Mouse (Mus musculus): ENCODE measurements around the gene Scn8a. TPM values are rescaled to one million over a fixed set of nuclear protein-coding genes. Genes with fewer than 3 reads are reported as not detected.

The Scn8a gene
- polyA plus RNA-seq, 1 experiment from 2014 or later = 0.59 TPM

DNA sequence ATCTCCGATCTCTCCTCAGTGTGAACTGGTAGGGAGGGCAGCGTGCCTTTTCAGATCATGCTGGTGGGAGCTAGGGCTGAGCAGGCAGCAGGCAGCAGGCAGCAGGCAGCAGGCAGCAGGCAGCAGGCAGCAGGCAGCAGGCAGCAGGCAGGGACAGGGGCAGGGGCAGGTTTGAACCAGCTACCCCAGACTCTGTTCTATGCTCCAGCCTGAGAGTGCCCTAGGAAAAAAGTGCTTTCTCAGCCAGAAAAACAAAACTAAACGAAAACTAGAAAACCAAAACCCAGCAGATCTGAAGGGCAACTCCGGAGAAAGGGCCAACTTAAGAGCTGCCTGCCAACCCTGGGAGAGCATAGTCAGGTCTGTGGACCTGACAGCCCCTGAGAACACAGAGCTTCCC, 199.0 kb downstream of the Scn8a start:
- 77% methylated on average over 4 of the region's 4 CpGs for WGBS
- no peak overlapping the region for H3K4me2 ChIP-seq (replicated peaks; ENCODE audit: low read depth)
- H3K27ac ChIP-seq (ENCODE audit: low read depth, low read length) = no peak overlapping the region
- no peak overlapping the region for H3K4me3 ChIP-seq (ENCODE audit: low read depth, low read length)
- 0 out of 2 replicates have a peak, but pooled peaks cover 10% of the 10 kb centered on the region for H3K4me1 ChIP-seq (replicated peaks; ENCODE audit: control insufficient read depth, insufficient read depth, low read length)
- no peaks in the 10 kb centered on the region for H3K36me3 ChIP-seq (ENCODE audit: control insufficient read depth, insufficient read depth)
- no peak for ATAC-seq
- no peaks in the 10 kb centered on the region for H3K9me3 ChIP-seq (ENCODE audit: control insufficient read depth)
- H3K27me3 ChIP-seq (replicated peaks; ENCODE audit: control insufficient read depth, insufficient read depth, low read length) = no peaks in the 10 kb centered on the region
- no peak for TF ChIP-seq CTCF (IDR thresholded peaks at IDR 0.05; ENCODE audit: low read depth)
- no peak overlapping the region for H3K9ac ChIP-seq (ENCODE audit: low read depth, low read length)

DNA sequence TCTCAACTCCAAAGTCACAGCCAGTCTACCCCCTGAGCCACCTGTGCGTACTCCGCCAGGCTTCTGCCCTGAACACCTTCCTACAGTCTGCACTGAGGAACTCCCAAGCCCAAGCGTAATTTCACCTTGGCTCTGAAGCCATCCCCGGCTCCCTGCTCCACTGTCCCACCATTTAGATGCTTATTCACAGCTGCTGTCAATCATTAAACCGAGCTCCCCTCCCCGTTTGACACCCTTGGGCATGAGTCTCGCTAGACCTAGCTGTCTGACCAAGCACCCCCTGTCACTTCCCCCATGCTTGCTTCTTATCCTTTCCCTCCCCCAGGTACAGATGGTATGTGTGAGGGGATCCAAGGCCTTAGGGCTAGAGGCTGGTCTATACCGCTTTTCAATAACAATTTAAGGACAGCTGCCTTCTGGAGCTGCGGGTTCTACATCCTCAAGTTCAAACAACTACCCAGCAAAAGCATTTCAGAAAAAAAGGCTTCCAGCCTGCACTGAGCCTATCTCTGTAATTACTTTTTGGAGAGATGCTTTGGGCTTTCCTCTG, 200.1 kb downstream of the Scn8a start:
- no peak for TF ChIP-seq CTCF (IDR thresholded peaks at IDR 0.05; ENCODE audit: low read depth)
- no peak for ATAC-seq
- Histone ChIP-seq H3K4me1 (replicated peaks; ENCODE audit: control insufficient read depth, insufficient read depth, low read length) (0 out of 2 replicates have a peak, but pooled peaks cover 10% of the 10 kb centered on the region), H3K27ac (ENCODE audit: low read depth, low read length) (no peak overlapping the region), H3K4me3 (ENCODE audit: low read depth, low read length) (no peak overlapping the region), H3K27me3 (replicated peaks; ENCODE audit: control insufficient read depth, insufficient read depth, low read length) (no peaks in the 10 kb centered on the region), H3K9ac (ENCODE audit: low read depth, low read length) (no peak overlapping the region), H3K4me2 (replicated peaks; ENCODE audit: low read depth) (no peak overlapping the region), H3K9me3 (ENCODE audit: control insufficient read depth) (no peaks in the 10 kb centered on the region), H3K36me3 (ENCODE audit: control insufficient read depth, insufficient read depth) (no peaks in the 10 kb centered on the region)
- WGBS = 44% methylated on average over 9 of the region's 9 CpGs

DNA sequence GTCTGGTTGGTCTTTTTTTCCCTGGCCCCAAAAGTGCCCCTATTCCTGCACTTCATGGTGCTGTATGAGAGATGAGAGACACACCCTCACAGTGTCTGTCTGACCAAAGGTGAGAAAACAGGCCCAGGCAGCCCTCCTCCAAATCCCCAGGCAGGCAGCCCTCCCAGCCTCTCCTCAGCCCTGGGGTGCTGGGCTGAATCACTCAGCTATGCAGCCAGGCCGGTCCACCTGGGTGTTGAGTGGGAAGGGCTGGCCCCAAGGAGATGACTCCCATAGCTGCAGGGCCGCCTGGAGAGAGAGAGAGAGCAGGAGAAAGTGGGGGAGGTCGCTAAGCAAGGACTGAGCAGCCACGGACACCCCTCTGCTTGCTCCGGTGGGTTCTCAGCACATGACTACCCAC, 201.1 kb downstream of the Scn8a start:
- Histone ChIP-seq H3K27ac (ENCODE audit: low read depth, low read length) (no peak overlapping the region), H3K9ac (ENCODE audit: low read depth, low read length) (no peak overlapping the region), H3K4me3 (ENCODE audit: low read depth, low read length) (no peak overlapping the region), H3K4me2 (replicated peaks; ENCODE audit: low read depth) (no peak overlapping the region), H3K27me3 (replicated peaks; ENCODE audit: control insufficient read depth, insufficient read depth, low read length) (no peaks in the 10 kb centered on the region), H3K4me1 (replicated peaks; ENCODE audit: control insufficient read depth, insufficient read depth, low read length) (0 out of 2 replicates have a peak, but pooled peaks cover 10% of the 10 kb centered on the region), H3K36me3 (ENCODE audit: control insufficient read depth, insufficient read depth) (no peaks in the 10 kb centered on the region), H3K9me3 (ENCODE audit: control insufficient read depth) (no peaks in the 10 kb centered on the region)
- peak; percentile 29; the same call in 1 of the 2 replicates for ATAC-seq
- 27% methylated on average over 5 of the region's 5 CpGs for WGBS
- TF ChIP-seq CTCF (IDR thresholded peaks at IDR 0.05; ENCODE audit: low read depth) = no peak

DNA sequence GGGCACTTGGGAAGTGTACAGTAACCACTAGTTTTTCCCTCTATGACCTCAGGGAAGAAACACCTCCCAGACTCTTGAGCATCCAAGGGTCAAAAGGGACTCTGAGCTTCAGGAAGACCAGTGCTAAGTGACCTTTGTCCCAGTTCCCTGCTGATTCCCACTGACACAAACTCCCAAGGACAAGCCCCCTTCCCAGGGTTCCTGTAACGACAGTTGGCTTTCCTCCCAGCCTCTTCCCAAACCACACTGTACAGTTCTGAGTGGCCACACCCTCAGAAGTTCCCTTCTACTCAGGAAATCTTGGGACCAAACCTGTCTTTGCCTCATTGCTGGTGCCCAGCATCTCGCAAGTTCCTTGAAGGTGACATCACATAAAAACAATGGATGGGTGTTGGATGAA, 203.1 kb downstream of the Scn8a start:
- Histone ChIP-seq H3K9me3 (ENCODE audit: control insufficient read depth) (no peaks in the 10 kb centered on the region), H3K36me3 (ENCODE audit: control insufficient read depth, insufficient read depth) (no peaks in the 10 kb centered on the region), H3K4me3 (ENCODE audit: low read depth, low read length) (no peak overlapping the region), H3K4me1 (replicated peaks; ENCODE audit: control insufficient read depth, insufficient read depth, low read length) (0 out of 2 replicates have a peak, but pooled peaks cover 10% of the 10 kb centered on the region), H3K4me2 (replicated peaks; ENCODE audit: low read depth) (no peak overlapping the region), H3K27me3 (replicated peaks; ENCODE audit: control insufficient read depth, insufficient read depth, low read length) (0 out of 2 replicates have a peak, but pooled peaks cover 2% of the 10 kb centered on the region), H3K27ac (ENCODE audit: low read depth, low read length) (no peak overlapping the region), H3K9ac (ENCODE audit: low read depth, low read length) (no peak overlapping the region)
- 53% methylated on average over 2 of the region's 2 CpGs for whole genome bisulfite sequencing
- no peak for TF ChIP-seq CTCF (IDR thresholded peaks at IDR 0.05; ENCODE audit: low read depth)
- ATAC-seq = no peak

DNA sequence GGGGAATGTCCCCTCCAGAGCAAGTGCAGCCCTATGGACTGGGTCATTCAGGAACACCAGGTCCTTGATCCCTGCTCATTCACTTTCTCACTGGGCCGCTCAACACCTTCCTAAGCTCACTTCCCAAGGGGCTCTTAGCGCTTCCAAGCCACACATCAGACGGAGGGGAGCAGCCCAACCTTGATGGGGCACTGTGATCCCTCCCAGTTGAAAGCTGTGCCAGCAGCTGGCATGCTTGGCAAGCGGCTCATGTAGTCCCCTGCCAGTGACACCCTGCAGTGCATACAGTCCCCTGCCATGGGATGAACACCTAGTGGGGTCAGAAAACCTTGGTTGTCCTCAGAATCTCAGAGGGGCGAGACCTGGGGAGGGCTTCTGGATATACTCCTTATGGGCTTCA, 204.4 kb downstream of the Scn8a start:
- Histone ChIP-seq H3K4me2 (replicated peaks; ENCODE audit: low read depth) (no peak overlapping the region), H3K9ac (ENCODE audit: low read depth, low read length) (no peak overlapping the region), H3K27me3 (replicated peaks; ENCODE audit: control insufficient read depth, insufficient read depth, low read length) (0 out of 2 replicates have a peak, but pooled peaks cover 7% of the 10 kb centered on the region), H3K27ac (ENCODE audit: low read depth, low read length) (no peak overlapping the region), H3K4me1 (replicated peaks; ENCODE audit: control insufficient read depth, insufficient read depth, low read length) (0 out of 2 replicates have a peak, but pooled peaks cover 12% of the 10 kb centered on the region), H3K4me3 (ENCODE audit: low read depth, low read length) (no peak overlapping the region), H3K36me3 (ENCODE audit: control insufficient read depth, insufficient read depth) (no peaks in the 10 kb centered on the region), H3K9me3 (ENCODE audit: control insufficient read depth) (no peaks in the 10 kb centered on the region)
- no peak for TF ChIP-seq CTCF (IDR thresholded peaks at IDR 0.05; ENCODE audit: low read depth)
- no peak for ATAC-seq
- WGBS = 85% methylated on average over 5 of the region's 5 CpGs

DNA sequence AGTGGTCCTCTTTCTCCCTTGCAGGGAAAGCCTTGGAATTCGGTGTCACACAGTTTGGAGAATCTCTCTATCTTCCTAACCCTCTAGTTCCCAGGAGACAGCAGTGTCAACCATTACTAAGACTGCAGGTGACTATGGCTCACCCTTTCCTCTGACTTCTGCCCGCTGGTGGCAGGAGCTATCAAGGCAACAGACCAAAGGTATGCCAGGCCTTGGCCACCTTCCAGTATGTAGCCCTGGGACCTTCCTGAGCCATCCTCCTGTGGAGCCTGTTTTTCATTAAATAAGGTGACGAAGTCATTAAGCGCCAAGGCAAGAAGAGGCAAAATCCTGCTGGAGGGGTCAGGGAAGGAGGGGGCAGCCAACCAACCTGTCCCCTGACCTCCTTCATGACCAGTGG, 205.5 kb downstream of the Scn8a start:
- Histone ChIP-seq H3K4me1 (replicated peaks; ENCODE audit: control insufficient read depth, insufficient read depth, low read length) (peaks cover 9% of the 10 kb centered on the region; the same call in 1 of the 2 replicates), H3K4me3 (ENCODE audit: low read depth, low read length) (no peak overlapping the region), H3K4me2 (replicated peaks; ENCODE audit: low read depth) (no peak overlapping the region), H3K9ac (ENCODE audit: low read depth, low read length) (no peak overlapping the region), H3K9me3 (ENCODE audit: control insufficient read depth) (no peaks in the 10 kb centered on the region), H3K27me3 (replicated peaks; ENCODE audit: control insufficient read depth, insufficient read depth, low read length) (0 out of 2 replicates have a peak, but pooled peaks cover 7% of the 10 kb centered on the region), H3K36me3 (ENCODE audit: control insufficient read depth, insufficient read depth) (no peaks in the 10 kb centered on the region), H3K27ac (ENCODE audit: low read depth, low read length) (no peak overlapping the region)
- WGBS = 80% methylated on average over 4 of the region's 4 CpGs
- ATAC-seq = no peak
- no peak for TF ChIP-seq CTCF (IDR thresholded peaks at IDR 0.05; ENCODE audit: low read depth)
